Mouse (Mus musculus) hindbrain, embryonic 16.5 days (tissue): ENCODE results near the gene Zcchc24. TPM values are rescaled to one million over a fixed set of nuclear protein-coding genes. Genes with fewer than 3 reads are reported as not detected.

ENCODE experiments used
- ATAC-seq: fragments of 200-750 bp; cut with Nextera tagmentation; 2 replicates; pipeline ENCODE4 v1.8.0; 2017; ENCODE audit warnings: moderate TSS enrichment, moderate library complexity
- H3K27ac ChIP-seq: fragments of 300-500 bp; sonication (generic); 2 replicates; pipeline ENCODE4 v1.5.1; 2014; ENCODE audit warnings: low read depth, mild to moderate bottlenecking, control low read depth, low read length, moderate library complexity
- H3K27me3 ChIP-seq: fragments of 300-500 bp; sonication (generic); replicated peaks from 2 replicates; pipeline ENCODE4 v1.6.1; 2014; ENCODE audit warnings: low read length; ENCODE audit not compliant: control insufficient read depth, insufficient read depth
- H3K36me3 ChIP-seq: fragments of 300-500 bp; sonication (generic); 2 replicates; pipeline ENCODE4 v1.6.1; 2014; ENCODE audit warnings: mild to moderate bottlenecking, low read length, moderate library complexity, mixed read lengths; ENCODE audit not compliant: control insufficient read depth, insufficient read depth
- H3K4me1 ChIP-seq: fragments of 300-500 bp; sonication (generic); 2 replicates; pipeline ENCODE4 v1.6.1; 2014; ENCODE audit warnings: low read depth, low read length; ENCODE audit not compliant: control insufficient read depth, insufficient read depth
- H3K4me2 ChIP-seq: fragments of 300-500 bp; sonication (generic); 2 replicates; pipeline ENCODE4 v1.6.1; 2014; ENCODE audit warnings: mild to moderate bottlenecking, low read length, control low read depth, moderate library complexity
- H3K4me3 ChIP-seq: fragments of 300-500 bp; sonication (generic); 2 replicates; pipeline ENCODE4 v1.5.1; 2014; ENCODE audit warnings: mild to moderate bottlenecking, low read length, control low read depth, moderate library complexity
- H3K9ac ChIP-seq: fragments of 300-500 bp; sonication (generic); 2 replicates; pipeline ENCODE4 v1.6.1; 2014; ENCODE audit warnings: low read depth, mild to moderate bottlenecking, control low read depth, low read length, moderate library complexity
- H3K9me3 ChIP-seq: fragments of 300-500 bp; sonication (generic); 2 replicates; pipeline ENCODE4 v1.6.1; 2014; ENCODE audit warnings: mild to moderate bottlenecking, low read length, moderate library complexity; ENCODE audit not compliant: control insufficient read depth
- WGBS: fragments of 180-500 bp; shearing (Covaris S2); extraction: QIAGEN DNeasy Blood & Tissue Kit; methylation state at CpG from one replicate; pipeline ENCODE4 v1.1.7; 2014; 5-methylcytosine and 5-hydroxymethylcytosine counted together
- polyA plus RNA-seq: library from polyadenylated mRNA; unstranded; fragments of >200 nt; fragmentation: Nextera tagmentation; extraction: Ambion mirVana; gene quantifications from 2 replicates; pipeline ENCODE4 v1.2.1, GENCODE M21; 2015

The Zcchc24 gene
- polyA plus RNA-seq, 1 experiment from 2014 or later: 10.1 TPM

- WGBS: 87% methylated on average over 7 of the region's 7 CpGs
- no peak for ATAC-seq
- H3K36me3 ChIP-seq: no peaks in the 10 kb centered on the region
- no peaks in the 10 kb centered on the region for H3K9me3 ChIP-seq
- H3K27ac ChIP-seq: no peak overlapping the region
- no peak overlapping the region for H3K4me3 ChIP-seq
- H3K9ac ChIP-seq: no peak overlapping the region
- H3K4me1 ChIP-seq: no peaks in the 10 kb centered on the region
- no peaks in the 10 kb centered on the region for H3K27me3 ChIP-seq
- H3K4me2 ChIP-seq: no peak overlapping the region
Observed at GRCm38 (mm10) chr14:25686216-25686945, 82.5 kb downstream of the Zcchc24 start.

DNA sequence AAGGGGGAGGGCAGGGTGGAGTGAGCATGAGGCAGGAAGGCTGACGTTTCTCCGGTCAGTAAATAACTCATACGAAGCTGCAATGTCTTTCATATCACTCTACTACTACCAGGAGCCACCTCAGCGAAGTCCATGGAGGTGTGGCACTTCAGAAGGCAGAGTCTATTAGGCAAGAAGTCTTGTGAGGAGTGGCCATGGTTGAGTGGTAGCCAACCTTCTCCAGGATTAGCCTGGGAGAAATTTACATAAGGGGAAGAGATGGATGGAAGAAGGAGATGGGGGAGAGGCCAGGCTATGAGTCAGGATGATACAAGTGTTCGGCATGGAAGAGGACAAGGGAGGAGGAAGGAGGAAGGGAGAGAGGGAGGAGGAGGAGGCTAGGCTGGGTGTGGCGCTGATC lies 86.8 kb downstream of the Zcchc24 start:
- Histone ChIP-seq H3K4me2 (no peak overlapping the region), H3K4me3 (no peak overlapping the region), H3K27me3 (no peaks in the 10 kb centered on the region), H3K4me1 (no peaks in the 10 kb centered on the region), H3K9me3 (no peaks in the 10 kb centered on the region), H3K9ac (no peak overlapping the region), H3K27ac (no peak overlapping the region), H3K36me3 (no peaks in the 10 kb centered on the region)
- no peak for ATAC-seq
- 81% methylated on average over 6 of the region's 6 CpGs for WGBS

DNA sequence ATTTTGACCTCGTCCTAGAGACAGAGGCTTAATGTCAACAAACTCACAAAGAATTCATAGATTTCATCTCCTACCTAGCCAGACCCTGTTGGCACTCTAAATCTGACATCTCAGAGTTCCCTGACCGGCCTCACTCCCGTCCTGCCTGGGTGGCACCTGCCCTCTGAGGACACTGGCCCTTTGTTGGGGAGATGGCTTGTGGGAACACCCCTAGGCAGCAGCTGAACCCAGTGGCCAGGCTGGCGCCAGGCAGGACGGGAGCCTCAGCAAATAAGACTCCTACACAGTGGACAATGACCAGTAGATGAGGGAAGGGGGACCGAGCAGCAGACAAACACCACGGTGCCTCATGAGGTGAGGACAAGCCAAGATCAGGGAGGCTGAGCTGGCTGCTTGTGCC lies 89.2 kb downstream of the Zcchc24 start:
- Histone ChIP-seq H3K9ac (no peak overlapping the region), H3K36me3 (no peaks in the 10 kb centered on the region), H3K9me3 (no peaks in the 10 kb centered on the region), H3K27me3 (no peaks in the 10 kb centered on the region), H3K4me2 (no peak overlapping the region), H3K4me3 (no peak overlapping the region), H3K27ac (no peak overlapping the region), H3K4me1 (no peaks in the 10 kb centered on the region)
- 67% methylated on average over 7 of the region's 7 CpGs for WGBS
- no peak for ATAC-seq

DNA sequence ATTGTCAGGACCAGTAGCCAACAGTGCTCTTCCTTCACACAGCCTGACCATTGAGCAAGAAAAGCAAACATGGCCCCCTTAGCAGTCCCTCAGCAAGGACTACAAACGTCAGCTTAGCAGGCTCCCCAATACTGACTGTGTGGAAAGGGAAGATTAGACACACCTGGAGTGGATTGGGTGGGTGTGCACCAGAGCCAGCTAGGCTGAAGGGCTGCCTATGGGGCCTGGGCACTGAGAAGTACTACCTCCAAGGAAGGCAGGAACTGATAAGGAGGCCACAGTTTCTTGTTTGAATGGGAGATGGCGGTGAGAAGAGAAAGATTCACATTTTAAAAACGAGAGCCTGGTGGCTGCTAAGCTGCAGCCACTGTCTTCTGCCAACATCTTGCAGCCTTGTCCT lies 101.3 kb downstream of the Zcchc24 start:
- 76% methylated on average over 3 of the region's 3 CpGs for WGBS

GRCm38 (mm10) chr14:25666668-25667376 lies 102.0 kb downstream of the Zcchc24 start:
- 100% methylated on average over 2 of the region's 2 CpGs for WGBS

More for the DNA sequence above, 101.3 kb downstream of the Zcchc24 start:
- 0 out of 2 replicates have a peak overlapping the region, but pooled peaks have one; percentile 8 for H3K27ac ChIP-seq
- no peak overlapping the region for H3K4me3 ChIP-seq
- H3K4me2 ChIP-seq: no peak overlapping the region
- H3K4me1 ChIP-seq: peaks cover 8% of the 10 kb centered on the region; the same call in 1 of the 2 replicates
- no peaks in the 10 kb centered on the region for H3K9me3 ChIP-seq
- ATAC-seq: no peak
- H3K9ac ChIP-seq: no peak overlapping the region
- no peaks in the 10 kb centered on the region for H3K27me3 ChIP-seq
- peaks cover 24% of the 10 kb centered on the region for H3K36me3 ChIP-seq

DNA sequence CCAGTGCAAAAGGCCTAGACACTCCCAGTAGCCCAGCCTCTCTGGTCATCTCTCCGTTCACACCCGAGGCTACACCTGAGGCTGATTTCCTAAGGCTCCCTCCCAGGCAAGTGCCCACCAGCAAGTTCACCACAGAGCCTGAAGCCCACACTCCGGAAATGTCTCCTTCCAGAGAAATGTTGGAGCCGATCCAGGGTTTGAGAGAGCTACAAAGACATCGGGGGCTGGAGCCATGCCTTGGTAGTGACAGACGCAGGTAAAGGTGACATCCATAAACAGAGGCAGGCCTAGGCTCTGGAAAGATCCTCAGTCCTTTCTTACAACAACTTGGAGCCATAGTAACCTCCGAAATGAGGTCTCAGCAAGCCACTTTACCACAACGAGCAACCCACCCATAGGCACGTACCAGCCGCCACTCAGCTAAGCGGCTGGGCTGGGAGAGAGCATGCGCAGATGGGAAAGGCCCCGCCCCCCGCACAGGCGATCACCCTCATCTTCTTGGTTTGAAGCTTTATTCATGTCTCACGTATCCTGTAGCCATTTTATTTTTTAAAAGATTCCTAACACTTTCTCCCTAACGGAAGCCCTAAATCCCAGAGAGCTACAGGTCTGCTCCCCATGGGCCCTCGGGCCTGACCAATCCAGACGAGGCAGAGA lies 103.4 kb downstream of the Zcchc24 start:
- H3K4me2 ChIP-seq: no peak overlapping the region
- no peak overlapping the region for H3K9ac ChIP-seq
- peak overlapping the region; percentile 24; the same call in 1 of the 2 replicates for H3K27ac ChIP-seq
- peaks cover 8% of the 10 kb centered on the region; the same call in 1 of the 2 replicates for H3K4me1 ChIP-seq
- H3K9me3 ChIP-seq: no peaks in the 10 kb centered on the region
- H3K27me3 ChIP-seq: no peaks in the 10 kb centered on the region
- 69% methylated on average over 19 of the region's 19 CpGs for WGBS
- peaks cover 41% of the 10 kb centered on the region for H3K36me3 ChIP-seq
- H3K4me3 ChIP-seq: no peak overlapping the region
- ATAC-seq: no peak

More at GRCm38 (mm10) chr14:25666668-25667376, 102.0 kb downstream of the Zcchc24 start:
- peaks cover 31% of the 10 kb centered on the region for H3K36me3 ChIP-seq
- no peak overlapping the region for H3K9ac ChIP-seq
- H3K4me1 ChIP-seq: peaks cover 8% of the 10 kb centered on the region; the same call in 1 of the 2 replicates
- H3K9me3 ChIP-seq: no peaks in the 10 kb centered on the region
- ATAC-seq: no peak
- H3K4me2 ChIP-seq: no peak overlapping the region
- H3K27ac ChIP-seq: no peak overlapping the region
- no peak overlapping the region for H3K4me3 ChIP-seq
- H3K27me3 ChIP-seq: no peaks in the 10 kb centered on the region

GRCm38 (mm10) chr14:25664310-25664695 lies 104.5 kb downstream of the Zcchc24 start:
- 42% methylated on average over 7 of the region's 7 CpGs for WGBS
- no peak for ATAC-seq
- H3K4me3 ChIP-seq: no peak overlapping the region
- H3K27me3 ChIP-seq: no peaks in the 10 kb centered on the region
- H3K9me3 ChIP-seq: no peaks in the 10 kb centered on the region
- H3K4me1 ChIP-seq: peaks cover 8% of the 10 kb centered on the region; the same call in 1 of the 2 replicates
- H3K36me3 ChIP-seq: peaks cover 47% of the 10 kb centered on the region
- H3K27ac ChIP-seq: peak overlapping the region; percentile 59
- no peak overlapping the region for H3K4me2 ChIP-seq
- H3K9ac ChIP-seq: no peak overlapping the region; the same call in 1 of the 2 replicates

- Histone ChIP-seq H3K4me2 (no peak overlapping the region), H3K36me3 (peaks cover 50% of the 10 kb centered on the region), H3K27ac (peak overlapping the region; percentile 59), H3K9ac (peak overlapping the region; percentile 39), H3K27me3 (no peaks in the 10 kb centered on the region), H3K9me3 (no peaks in the 10 kb centered on the region), H3K4me3 (no peak overlapping the region), H3K4me1 (peaks cover 8% of the 10 kb centered on the region; the same call in 1 of the 2 replicates)
- 77% methylated on average over 7 of the region's 7 CpGs for WGBS
- no peak for ATAC-seq
Observed at GRCm38 (mm10) chr14:25663649-25664309, 105.1 kb downstream of the Zcchc24 start.
